Mouse (Mus musculus): Measurements from ENCODE around the gene Hcn4.

The Hcn4 gene

DNA sequence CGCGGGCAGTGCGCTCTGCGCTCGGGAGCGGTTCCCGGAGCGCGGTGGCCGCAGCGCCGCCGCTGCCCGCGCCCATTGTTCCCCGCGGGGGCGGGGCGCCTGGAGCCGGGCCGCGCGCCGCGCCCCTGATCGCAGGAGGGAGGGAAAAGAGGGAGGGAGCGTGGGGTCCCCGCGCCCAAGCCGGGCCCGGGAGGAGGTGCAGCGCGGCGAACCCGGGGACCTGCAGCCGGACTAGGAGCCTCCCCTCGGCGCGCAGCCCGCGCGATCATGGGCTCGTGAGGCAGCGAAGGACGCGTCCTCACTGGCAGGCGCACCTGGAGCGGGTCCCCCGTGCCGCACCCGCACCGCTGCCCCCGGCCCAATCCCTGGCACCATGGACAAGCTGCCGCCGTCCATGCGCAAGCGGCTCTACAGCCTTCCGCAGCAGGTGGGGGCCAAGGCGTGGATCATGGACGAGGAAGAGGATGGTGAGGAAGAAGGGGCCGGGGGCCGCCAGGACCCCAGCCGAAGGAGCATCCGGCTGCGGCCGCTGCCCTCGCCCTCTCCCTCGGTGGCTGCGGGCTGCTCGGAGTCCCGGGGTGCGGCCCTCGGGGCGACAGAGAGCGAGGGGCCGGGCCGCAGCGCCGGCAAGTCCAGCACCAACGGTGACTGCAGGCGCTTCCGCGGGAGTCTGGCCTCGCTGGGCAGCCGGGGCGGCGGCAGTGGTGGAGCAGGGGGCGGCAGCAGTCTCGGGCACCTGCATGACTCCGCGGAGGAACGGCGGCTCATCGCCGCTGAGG, at the start of gene Hcn4:
Gene Hcn4, plus strand, starts transcription at position 274 of the 779 bp plus-strand sequence.
- no peak for DNase-seq (ENCODE audit: low spot score in 2 of 2)

- no peak for DNase-seq (ENCODE audit: low spot score in 2 of 2)
These were observed 48.5 kb upstream of the Hcn4 start for GRCm38 (mm10) chr9:58774761-58775160.

DNA sequence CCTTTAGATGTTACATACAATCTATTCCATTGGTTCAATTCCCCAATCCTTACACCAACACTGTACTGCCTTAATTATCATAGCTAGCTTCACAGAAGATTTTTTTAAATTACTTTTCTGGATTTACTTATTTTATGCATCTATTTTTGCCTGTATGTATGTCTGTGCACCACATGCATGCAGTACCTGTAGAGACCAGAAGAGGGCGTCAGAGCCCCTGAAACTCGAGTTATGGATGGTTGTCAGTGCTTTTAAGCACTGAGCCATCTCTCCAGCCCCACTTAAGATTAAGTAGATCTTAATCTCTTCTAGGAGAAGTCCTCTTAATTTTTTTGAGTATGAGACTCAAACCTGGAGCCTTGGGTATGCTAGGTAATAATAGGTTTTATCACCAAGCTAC, 47.8 kb upstream of the Hcn4 start:
- DNase-seq (ENCODE audit: low spot score in 2 of 2), result no peak

- no peak for DNase-seq (ENCODE audit: low spot score in 2 of 2)
These were observed 33.7 kb upstream of the Hcn4 start for GRCm38 (mm10) chr9:58789476-58789875.

GRCm38 (mm10) chr9:58798155-58798554, 25.1 kb upstream of the Hcn4 start:
- DNase-seq (ENCODE audit: low spot score in 2 of 2), result no peak

DNA sequence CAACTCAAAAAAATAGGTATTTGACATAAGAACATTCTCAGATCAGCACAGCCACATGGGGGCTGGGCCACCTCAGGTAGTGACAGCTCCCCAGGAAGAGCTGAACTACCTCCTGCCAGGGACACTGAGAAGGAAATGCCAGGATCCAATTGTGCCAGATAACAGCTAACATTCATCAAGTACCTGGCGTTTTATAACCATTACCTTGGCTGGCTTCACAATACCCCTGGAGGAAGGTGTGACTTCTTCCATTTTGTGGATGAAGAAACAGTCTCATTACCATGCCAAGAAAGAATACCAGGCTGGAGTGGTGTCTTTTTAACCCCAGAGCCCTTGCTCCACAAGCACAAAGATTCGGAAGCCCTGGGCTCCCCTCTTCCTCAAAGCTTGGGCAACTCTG, 21.8 kb upstream of the Hcn4 start:
- no peak for DNase-seq (ENCODE audit: low spot score in 2 of 2)

DNA sequence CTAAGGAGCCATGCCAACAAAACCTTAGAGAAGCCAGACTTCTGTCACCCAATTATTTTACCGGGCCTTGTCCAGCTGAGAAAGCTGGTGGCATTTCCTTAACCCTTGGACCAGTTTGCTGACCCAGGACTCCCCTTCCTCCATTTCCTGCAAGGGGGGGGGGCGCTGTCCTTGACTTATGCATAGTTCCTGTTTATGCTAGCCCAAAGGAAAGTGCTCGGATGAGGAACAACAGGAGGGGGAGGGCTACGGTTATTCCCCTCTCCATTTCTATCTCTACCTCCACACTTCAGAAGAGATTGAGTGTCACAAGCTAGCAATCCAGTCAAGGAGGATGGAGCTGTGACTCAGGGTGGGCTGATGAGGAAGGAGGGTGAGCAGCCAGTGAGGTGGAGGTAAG, 20.9 kb upstream of the Hcn4 start:
- no peak for DNase-seq (ENCODE audit: low spot score in 2 of 2)

DNA sequence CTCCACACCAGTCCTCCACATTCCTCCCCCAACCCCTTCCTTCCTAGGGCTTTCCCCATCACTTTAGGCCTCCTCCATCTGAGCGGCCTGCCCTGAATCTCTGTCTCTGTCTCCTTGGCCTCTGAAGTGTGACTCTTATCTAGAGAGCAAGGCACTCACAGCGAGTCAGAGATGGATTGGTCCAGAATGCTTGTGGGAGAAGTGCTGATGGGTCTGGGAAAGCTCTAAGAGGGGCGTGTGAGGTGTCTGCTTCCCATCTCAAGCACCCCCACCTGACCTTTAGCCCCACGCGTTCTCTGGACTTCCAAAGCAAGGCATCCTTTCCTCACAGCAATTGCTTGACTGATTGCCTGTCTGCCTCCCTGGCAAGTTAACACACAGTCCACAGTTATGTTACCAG, 20.4 kb upstream of the Hcn4 start:
- no peak for DNase-seq (ENCODE audit: low spot score in 2 of 2)

DNA sequence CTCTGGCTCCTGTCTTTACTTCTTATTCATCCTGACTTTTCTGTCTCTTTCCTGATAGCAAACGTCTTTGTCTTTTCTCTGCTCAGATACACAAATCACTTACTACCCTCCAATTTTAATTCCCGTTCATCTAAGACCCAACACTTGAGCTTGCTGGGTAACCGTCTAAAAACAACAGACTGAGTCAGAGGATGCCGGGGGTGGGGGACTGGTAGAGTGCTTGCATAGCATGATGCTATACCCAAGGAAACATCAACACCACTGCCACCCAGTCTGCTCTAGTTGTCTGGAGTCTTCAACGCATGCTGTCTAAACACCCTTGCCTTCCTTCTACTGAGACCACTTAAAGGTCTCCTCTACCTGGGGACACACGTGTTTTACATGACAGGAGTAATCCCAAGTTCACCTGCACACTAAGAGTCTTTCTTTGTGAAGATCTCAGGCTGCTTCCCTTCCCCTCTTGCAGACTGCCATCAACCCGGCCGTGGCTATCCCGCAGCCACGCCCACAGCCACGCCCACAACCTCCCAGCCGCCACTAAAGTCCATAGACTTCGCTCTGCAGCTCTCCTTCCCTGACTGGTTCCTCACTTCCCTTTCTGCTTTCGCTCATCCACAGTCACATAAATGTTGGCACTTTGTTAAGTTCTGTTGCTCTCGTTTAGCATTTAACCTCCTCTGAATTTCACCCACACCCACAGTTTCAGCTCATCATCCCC, 17.5 kb upstream of the Hcn4 start:
- no peak for DNase-seq (ENCODE audit: low spot score in 2 of 2)

DNA sequence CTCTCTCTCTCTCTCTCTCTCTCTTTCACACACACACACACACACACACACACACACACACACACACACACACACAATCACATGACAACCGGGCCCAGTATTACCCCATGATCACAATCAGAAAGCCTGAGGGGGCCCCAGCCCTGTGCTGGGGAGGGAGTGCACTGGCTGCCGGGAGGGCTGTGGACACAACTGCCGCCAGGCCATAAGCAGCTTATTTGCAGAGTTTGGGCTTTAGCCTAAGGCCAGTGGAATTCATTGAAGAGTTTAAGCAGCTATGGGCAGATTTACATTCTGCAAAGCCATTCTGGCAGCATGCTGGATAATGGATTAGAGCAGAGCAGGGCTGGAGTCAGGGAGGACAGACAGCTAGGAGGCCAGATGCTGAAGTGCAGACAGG, 12.0 kb upstream of the Hcn4 start:
- no peak for DNase-seq (ENCODE audit: low spot score in 2 of 2)

- DNase-seq (ENCODE audit: low spot score in 2 of 2), result peak; percentile 68 to 79
These were observed 7.5 kb upstream of the Hcn4 start for GRCm38 (mm10) chr9:58815552-58816260.

GRCm38 (mm10) chr9:58816458-58816857, 6.8 kb upstream of the Hcn4 start:
- DNase-seq (ENCODE audit: low spot score in 2 of 2), result no peak

- no peak for DNase-seq (ENCODE audit: low spot score in 2 of 2)
These were observed 5.5 kb upstream of the Hcn4 start for GRCm38 (mm10) chr9:58817676-58818075.

GRCm38 (mm10) chr9:58822431-58823091, 651 bp upstream of the Hcn4 start:
- peak; percentile 70 to 72 for DNase-seq (ENCODE audit: low spot score in 2 of 2)

DNA sequence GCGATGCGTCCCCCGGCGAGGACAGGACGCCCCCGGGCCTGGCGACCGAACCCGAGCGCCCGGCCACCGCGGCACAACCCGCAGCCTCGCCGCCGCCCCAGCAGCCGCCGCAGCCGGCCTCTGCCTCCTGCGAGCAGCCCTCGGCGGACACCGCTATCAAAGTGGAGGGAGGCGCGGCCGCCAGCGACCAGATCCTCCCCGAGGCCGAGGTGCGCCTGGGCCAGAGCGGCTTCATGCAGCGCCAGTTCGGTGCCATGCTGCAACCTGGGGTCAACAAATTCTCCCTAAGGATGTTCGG, 655 bp downstream of the Hcn4 start:
- no peak for DNase-seq (ENCODE audit: low spot score in 2 of 2)

GRCm38 (mm10) chr9:58829627-58830026, 6.4 kb downstream of the Hcn4 start:
- DNase-seq (ENCODE audit: low spot score in 2 of 2), result no peak

DNA sequence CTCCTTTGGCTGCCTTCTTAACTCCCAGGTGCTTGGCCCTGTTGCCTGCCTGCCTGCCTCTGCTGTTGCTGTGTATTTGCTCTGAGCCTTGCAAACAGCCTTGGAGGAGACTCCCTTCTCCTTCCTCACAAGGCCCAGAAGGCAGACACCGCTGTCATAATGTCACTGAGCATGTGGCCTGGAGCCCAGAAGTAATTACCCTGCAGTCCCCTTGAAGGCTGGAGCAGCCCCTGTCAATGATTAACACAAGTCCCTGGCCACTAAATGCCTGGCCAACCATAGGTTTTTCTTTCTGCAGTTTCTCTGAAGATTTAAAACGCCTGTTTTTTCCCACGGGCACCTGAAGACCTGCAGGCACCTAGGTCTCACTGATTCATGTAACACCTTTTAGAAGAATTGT, 9.7 kb downstream of the Hcn4 start:
- DNase-seq (ENCODE audit: low spot score in 2 of 2), result no peak

- no peak for DNase-seq (ENCODE audit: low spot score in 2 of 2)
These were observed 14.0 kb downstream of the Hcn4 start for GRCm38 (mm10) chr9:58837174-58837573.

DNA sequence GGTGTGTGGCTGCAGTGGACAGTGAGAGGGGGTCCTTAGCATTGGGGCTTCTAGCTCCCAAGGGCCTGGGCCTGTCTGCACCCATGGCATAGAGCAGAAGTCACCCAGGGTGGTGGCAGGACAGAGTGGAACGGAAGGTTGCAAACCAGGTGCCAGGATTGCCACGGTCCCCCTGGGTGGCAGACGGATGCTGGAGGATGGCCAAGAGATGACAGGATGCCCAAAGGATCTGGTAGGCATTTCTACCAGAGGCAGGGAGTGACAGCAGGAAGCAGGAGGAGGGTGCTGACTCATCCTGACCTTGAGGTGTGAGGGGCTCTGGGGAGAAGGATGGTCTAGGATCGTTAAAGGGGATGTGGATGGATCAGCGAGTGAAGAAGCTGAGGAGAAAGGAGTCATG, 15.3 kb downstream of the Hcn4 start:
- no peak for DNase-seq (ENCODE audit: low spot score in 2 of 2)

DNA sequence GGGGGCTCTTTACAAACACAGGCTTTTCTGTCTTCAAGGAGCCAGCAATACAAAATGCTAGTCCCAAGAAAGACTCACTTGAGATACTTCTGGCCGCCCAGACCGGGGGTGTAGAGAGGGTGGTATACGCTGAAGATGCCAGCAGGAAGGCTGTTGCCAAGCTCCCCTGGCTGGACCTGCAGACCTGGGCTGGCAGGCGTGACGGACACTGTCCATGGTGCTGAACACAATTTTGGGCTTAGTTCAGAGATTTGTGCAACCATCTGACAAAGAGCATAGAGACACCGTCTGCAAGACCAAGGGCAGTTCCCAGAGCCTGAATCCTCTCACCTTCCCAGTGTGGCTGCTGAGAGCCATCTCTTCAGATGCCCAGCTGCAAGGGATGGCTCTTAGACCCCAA, 18.4 kb downstream of the Hcn4 start:
- DNase-seq (ENCODE audit: low spot score in 2 of 2), result no peak

GRCm38 (mm10) chr9:58844597-58844996, 21.4 kb downstream of the Hcn4 start:
- no peak for DNase-seq (ENCODE audit: low spot score in 2 of 2)

DNA sequence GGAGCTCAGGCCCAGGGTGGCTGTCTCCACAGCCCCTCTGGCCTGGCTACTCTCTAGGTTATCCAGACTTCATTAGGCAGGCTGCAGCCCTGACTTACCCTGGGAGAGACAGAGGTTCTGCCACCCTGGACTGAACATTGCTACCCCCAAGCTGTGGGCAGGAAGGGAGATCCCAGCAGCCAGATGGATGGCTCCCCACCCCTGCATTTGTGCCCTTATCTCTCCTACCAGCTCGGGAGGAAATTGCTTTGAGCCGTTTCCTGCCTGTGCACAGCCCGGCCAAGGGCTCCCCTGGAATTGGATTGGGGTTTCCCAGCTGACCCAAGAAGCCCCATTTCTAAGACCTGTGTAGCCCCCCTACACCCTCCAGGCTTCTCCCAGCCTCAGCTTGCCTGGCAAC, 23.8 kb downstream of the Hcn4 start:
- DNase-seq (ENCODE audit: low spot score in 2 of 2), result no peak

Data from frontal cortex, postnatal 36 days (tissue).